Mouse (Mus musculus) MEL (cell line): ENCODE measurements around the gene Cdh15. TPM values are rescaled to one million over a fixed set of nuclear protein-coding genes. Genes with fewer than 3 reads are reported as not detected.

Source experiments
- DNase-seq: peaks from one replicate; pipeline ENCODE4 v3.0.0; 2011; ENCODE audit warnings: low read depth, low spot score
- H3K27ac ChIP-seq: 2 replicates; pipeline ENCODE4 v1.5.1; 2012; ENCODE audit warnings: low read depth, mild to moderate bottlenecking, control low read depth, low read length, moderate library complexity; ENCODE audit not compliant: control insufficient read depth
- H3K27me3 ChIP-seq, 2 experiments: fragments of 150-350 bp in 1 of 2; sonication (generic) in 1 of 2; 2 replicates each; pipeline ENCODE4 v1.6.1; 2012; ENCODE audit warnings: low read length in 2 of 2, mild to moderate bottlenecking in 2 of 2, improper control_type of control experiment in 1 of 2, moderate library complexity in 1 of 2; ENCODE audit not compliant: insufficient read depth in 2 of 2, control insufficient read depth in 1 of 2
- H3K36me3 ChIP-seq, 2 experiments: 2 replicates each; pipeline ENCODE4 v1.6.1; 2012 to 2014; ENCODE audit warnings: low read length in 2 of 2, improper control_type of control experiment in 1 of 2, inconsistent platforms in 1 of 2, mild to moderate bottlenecking in 1 of 2; ENCODE audit not compliant: insufficient read depth in 2 of 2, control insufficient read depth in 1 of 2
- H3K4me1 ChIP-seq, 2 experiments: fragments of 150-350 bp in 1 of 2; sonication (generic) in 1 of 2; 2 replicates each; pipeline ENCODE4 v1.6.1; 2012; ENCODE audit warnings: low read length in 2 of 2, improper control_type of control experiment in 1 of 2, mild to moderate bottlenecking in 1 of 2; ENCODE audit not compliant: insufficient read depth in 2 of 2, control insufficient read depth in 1 of 2
- H3K4me3 ChIP-seq, 2 experiments: fragments of 150-350 bp in 1 of 2; sonication (generic) in 1 of 2; 2 replicates each; pipeline ENCODE4 v1.5.1; 2012; ENCODE audit warnings: low read depth in 2 of 2, low read length in 2 of 2, mild to moderate bottlenecking in 2 of 2, moderate library complexity in 2 of 2, control low read depth in 1 of 2, improper control_type of control experiment in 1 of 2; ENCODE audit not compliant: control insufficient read depth in 1 of 2, insufficient read depth in 1 of 2
- H3K79me2 ChIP-seq: 2 replicates; pipeline ENCODE4 v1.6.1; 2012; ENCODE audit warnings: mild to moderate bottlenecking, low read length, moderate library complexity; ENCODE audit not compliant: control insufficient read depth, poor library complexity, insufficient read depth
- H3K9ac ChIP-seq: 2 replicates; pipeline ENCODE4 v1.6.1; 2012; ENCODE audit warnings: low read depth, mild to moderate bottlenecking, control low read depth, low read length, moderate library complexity; ENCODE audit not compliant: control insufficient read depth, poor library complexity, severe bottlenecking
- H3K9me3 ChIP-seq: fragments of 150-350 bp; sonication (generic); replicated peaks from 2 replicates; pipeline ENCODE4 v1.6.1; 2012; ENCODE audit warnings: mild to moderate bottlenecking, low read length, improper control_type of control experiment, moderate library complexity; ENCODE audit not compliant: insufficient read depth
- BHLHE40 ChIP-seq: IDR thresholded peaks from 2 replicates; pipeline ENCODE4 v1.6.1; 2012; ENCODE audit warnings: low read depth, mild to moderate bottlenecking, inconsistent platforms, low read length, improper control_type of control experiment, borderline replicate concordance
- CHD1 ChIP-seq: IDR thresholded peaks from 2 replicates; pipeline ENCODE4 v1.6.1; 2012; ENCODE audit warnings: low read depth, mild to moderate bottlenecking, inconsistent platforms, low read length, improper control_type of control experiment
- ELF1 ChIP-seq: IDR thresholded peaks from 2 replicates; pipeline ENCODE4 v1.6.1; 2014; ENCODE audit warnings: low read depth, mild to moderate bottlenecking, inconsistent platforms, low read length, improper control_type of control experiment, moderate library complexity
- GATA1 ChIP-seq: IDR thresholded peaks from 2 replicates; pipeline ENCODE4 v1.6.1; 2011; ENCODE audit warnings: low read depth, low read length, improper control_type of control experiment
- HCFC1 ChIP-seq: IDR thresholded peaks from 2 replicates; pipeline ENCODE4 v1.6.1; 2012; ENCODE audit warnings: low read depth, mild to moderate bottlenecking, inconsistent platforms, low read length, improper control_type of control experiment, moderate library complexity
- JUND ChIP-seq: IDR thresholded peaks from 2 replicates; pipeline ENCODE4 v1.6.1; 2011; ENCODE audit warnings: low read depth, mild to moderate bottlenecking, improper control_type of control experiment, low read length
- MAFK ChIP-seq: IDR thresholded peaks from 2 replicates; pipeline ENCODE4 v1.6.1; 2011; ENCODE audit warnings: low read depth, mild to moderate bottlenecking, low read length, improper control_type of control experiment, borderline replicate concordance
- MAX ChIP-seq: IDR thresholded peaks from 2 replicates; pipeline ENCODE4 v1.6.1; 2011; ENCODE audit warnings: low read length, improper control_type of control experiment
- MAZ ChIP-seq: IDR thresholded peaks from 2 replicates; pipeline ENCODE4 v1.6.1; 2012; ENCODE audit warnings: low read depth, mild to moderate bottlenecking, inconsistent platforms, low read length, improper control_type of control experiment
- MXI1 ChIP-seq: IDR thresholded peaks from 2 replicates; pipeline ENCODE4 v1.6.1; 2011; ENCODE audit warnings: mild to moderate bottlenecking, low read depth, low read length, improper control_type of control experiment
- MYB ChIP-seq: IDR thresholded peaks from 2 replicates; pipeline ENCODE4 v1.6.1; 2011; ENCODE audit warnings: mild to moderate bottlenecking, low read depth, low read length, improper control_type of control experiment
- NELFE ChIP-seq: IDR thresholded peaks from 2 replicates; pipeline ENCODE4 v1.6.1; 2011; ENCODE audit warnings: low read depth, low read length, improper control_type of control experiment
- NRF1 ChIP-seq: IDR thresholded peaks from 2 replicates; pipeline ENCODE4 v1.6.1; 2014; ENCODE audit warnings: low read depth, mild to moderate bottlenecking, inconsistent platforms, low read length, improper control_type of control experiment, moderate library complexity; ENCODE audit not compliant: poor library complexity, insufficient read depth, severe bottlenecking
- POLR2A ChIP-seq, 2 experiments: IDR thresholded peaks; 2 replicates each; pipeline ENCODE4 v1.6.1; 2011 to 2012; ENCODE audit warnings: low read length in 2 of 2, mild to moderate bottlenecking in 2 of 2, control low read depth in 1 of 2, improper control_type of control experiment in 1 of 2, low read depth in 1 of 2, moderate library complexity in 1 of 2; ENCODE audit not compliant: control insufficient read depth in 1 of 2, insufficient read depth in 1 of 2, poor library complexity in 1 of 2
- POLR2AphosphoS2 ChIP-seq: IDR thresholded peaks from 2 replicates; pipeline ENCODE4 v1.6.1; 2011; ENCODE audit warnings: low read length, improper control_type of control experiment
- POLR2AphosphoS5 ChIP-seq: IDR thresholded peaks from 2 replicates; pipeline ENCODE4 v1.6.1; 2012; ENCODE audit warnings: low read depth, borderline replicate concordance, mild to moderate bottlenecking, inconsistent platforms, low read length, moderate library complexity, mixed read lengths
- RAD21 ChIP-seq: IDR thresholded peaks from 2 replicates; pipeline ENCODE4 v1.6.1; 2011; ENCODE audit warnings: mild to moderate bottlenecking, low read depth, low read length, improper control_type of control experiment
- SIN3A ChIP-seq: IDR thresholded peaks from 2 replicates; pipeline ENCODE4 v1.6.1; 2012; ENCODE audit warnings: low read length, improper control_type of control experiment, inconsistent platforms
- SMC3 ChIP-seq: IDR thresholded peaks from 2 replicates; pipeline ENCODE4 v1.6.1; 2011; ENCODE audit warnings: low read depth, low read length, improper control_type of control experiment
- TBP ChIP-seq: IDR thresholded peaks from 2 replicates; pipeline ENCODE4 v1.8.0; 2011; ENCODE audit warnings: low read depth, low read length, improper control_type of control experiment
- TCF12 ChIP-seq: IDR thresholded peaks from 2 replicates; pipeline ENCODE4 v1.6.1; 2014; ENCODE audit warnings: low read depth, mild to moderate bottlenecking, inconsistent platforms, low read length, improper control_type of control experiment, moderate library complexity
- USF1 ChIP-seq: IDR thresholded peaks from 2 replicates; pipeline ENCODE4 v1.6.1; 2014; ENCODE audit warnings: low read depth, mild to moderate bottlenecking, inconsistent platforms, low read length, improper control_type of control experiment, moderate library complexity
- USF2 ChIP-seq, 2 experiments: IDR thresholded peaks; 2 replicates each; pipeline ENCODE4 v1.6.1; 2011 to 2012; ENCODE audit warnings: improper control_type of control experiment in 2 of 2, low read length in 2 of 2, borderline replicate concordance in 1 of 2, inconsistent platforms in 1 of 2, low read depth in 1 of 2, mild to moderate bottlenecking in 1 of 2; ENCODE audit not compliant: insufficient read depth in 1 of 2
- ZC3H11A ChIP-seq: IDR thresholded peaks from 2 replicates; pipeline ENCODE4 v1.6.1; 2012; ENCODE audit warnings: low read depth, mild to moderate bottlenecking, inconsistent platforms, low read length, improper control_type of control experiment
- ZNF384 ChIP-seq: IDR thresholded peaks from 2 replicates; pipeline ENCODE4 v1.6.1; 2012; ENCODE audit warnings: low read depth, mild to moderate bottlenecking, inconsistent platforms, low read length, improper control_type of control experiment
- polyA plus RNA-seq, 2 experiments: library from polyadenylated mRNA; stranded (reverse) in 1 of 2; unstranded in 1 of 2; fragments of >175 nt in 1 of 2; fragments of >200 nt in 1 of 2; gene quantifications; 2 replicates each; pipeline versions ENCODE4 v1.2.1 to v1.2.4; 2012; ENCODE audit warnings: low replicate concordance in 2 of 2, low read depth in 1 of 2; ENCODE audit not compliant: insufficient read length in 2 of 2, insufficient read depth in 1 of 2, missing spikeins in 1 of 2
- total RNA-seq: library from RNA; depleted of rRNA; stranded (reverse); fragments of 300-350 nt; gene quantifications from 2 replicates; pipeline ENCODE4 v1.2.3, GENCODE M21; 2012

The Cdh15 gene
- total and polyA plus RNA-seq, 3 experiments: 0.08 to 0.71 TPM; not detected in 1

GRCm38 (mm10) chr8:122897200-122897599, 49.4 kb downstream of the Cdh15 start:
- Histone ChIP-seq H3K4me1 (no peaks in the 10 kb centered on the region), H3K4me3 (no peak overlapping the region), H3K27ac (no peak overlapping the region), H3K36me3 (peaks cover 0 to 36% of the 10 kb centered on the region in 2 experiments; a peak in 2 of 4 replicates), H3K27me3 (no peaks in the 10 kb centered on the region), H3K9me3 (no peaks in the 10 kb centered on the region), H3K79me2 (no peaks in the 10 kb centered on the region; the same call in 1 of the 2 replicates), H3K9ac (no peak overlapping the region)
- DNase-seq: no peak
- TF ChIP-seq POLR2AphosphoS2 (no peak), GATA1 (no peak), ZNF384 (no peak), POLR2AphosphoS5 (no peak), USF2 (IDR thresholded peaks at IDR 0.05; ENCODE audit: borderline replicate concordance in 1 of 2, insufficient read depth in 1 of 2, low read depth in 1 of 2, low read length in 2 of 2) (no peak), CHD1 (no peak), ELF1 (no peak), MXI1 (no peak), MAX (no peak), TBP (no peak), SMC3 (no peak), MYB (no peak), MAZ (no peak)

DNA sequence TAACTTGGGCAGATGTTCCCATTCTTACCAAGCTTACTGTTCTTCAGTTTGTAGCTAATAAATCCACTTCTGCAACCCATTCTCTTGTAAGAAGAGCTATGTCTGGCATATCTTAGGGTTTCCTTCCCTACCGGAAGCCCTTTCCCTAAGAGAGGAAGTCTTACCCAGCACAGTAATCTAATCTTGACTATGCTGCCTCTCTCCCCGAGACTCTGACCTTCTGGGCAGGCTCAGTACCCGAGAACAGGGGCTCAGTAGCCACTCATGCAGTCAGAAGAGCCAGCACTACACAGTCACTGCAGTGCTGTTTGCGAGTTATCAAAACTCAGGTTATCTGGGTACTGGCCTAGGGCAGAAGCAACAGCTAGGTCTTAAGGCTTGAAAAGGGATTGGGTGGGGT, 50.3 kb downstream of the Cdh15 start:
- Histone ChIP-seq H3K4me1 (no peaks in the 10 kb centered on the region), H3K4me3 (no peak overlapping the region), H3K9ac (no peak overlapping the region), H3K9me3 (no peaks in the 10 kb centered on the region), H3K27me3 (no peaks in the 10 kb centered on the region), H3K27ac (no peak overlapping the region), H3K36me3 (peaks cover 0 to 36% of the 10 kb centered on the region in 2 experiments; a peak in 2 of 4 replicates), H3K79me2 (peaks cover under 1% of the 10 kb centered on the region; the same call in 1 of the 2 replicates)
- DNase-seq: no peak
- no peak for TF ChIP-seq NRF1
- no peak for TF ChIP-seq POLR2AphosphoS5
- no peak for TF ChIP-seq RAD21
- no peak for TF ChIP-seq POLR2A (IDR thresholded peaks at IDR 0.05; ENCODE audit: control insufficient read depth in 1 of 2, insufficient read depth in 1 of 2, low read depth in 1 of 2, low read length in 2 of 2, poor library complexity in 1 of 2)
- TF ChIP-seq NELFE: no peak
- no peak for TF ChIP-seq USF2 (IDR thresholded peaks at IDR 0.05; ENCODE audit: borderline replicate concordance in 1 of 2, insufficient read depth in 1 of 2, low read depth in 1 of 2, low read length in 2 of 2)
- TF ChIP-seq SIN3A: no peak
- TF ChIP-seq ZNF384: no peak
- TF ChIP-seq MAFK: no peak
- TF ChIP-seq JUND: no peak
- TF ChIP-seq USF1: no peak
- TF ChIP-seq HCFC1: no peak
- no peak for TF ChIP-seq TCF12
- no peak for TF ChIP-seq POLR2AphosphoS2
- TF ChIP-seq CHD1: no peak
- no peak for TF ChIP-seq ELF1
- TF ChIP-seq BHLHE40: no peak
- TF ChIP-seq ZC3H11A: no peak
